Mouse (Mus musculus): ENCODE measurements around the gene Rab5a. TPM values are rescaled to one million over a fixed set of nuclear protein-coding genes. Genes with fewer than 3 reads are reported as not detected.

The Rab5a gene
- total and polyA plus RNA-seq, 3 experiments = 10.9 to 55.5 (median 48.5) TPM

GRCm38 (mm10) chr17:53488291-53489006 is 9.4 kb downstream of the Rab5a start:
- 79% methylated on average over 4 of the region's 4 CpGs for WGBS
- no peak overlapping the region for H3K27ac ChIP-seq
- no peak overlapping the region for H3K4me3 ChIP-seq
- no peaks in the 10 kb centered on the region for H3K27me3 ChIP-seq (ENCODE audit: control insufficient read depth, insufficient read depth, low read length)
- intact Hi-C loops (cut with DNase I) = no loop called here
- peaks cover 30% of the 10 kb centered on the region for H3K36me3 ChIP-seq (ENCODE audit: control insufficient read depth, insufficient read depth, low read length)
- H3K4me1 ChIP-seq (ENCODE audit: control insufficient read depth, insufficient read depth, low read length) = peaks cover 2% of the 10 kb centered on the region
- TF ChIP-seq EP300 (IDR thresholded peaks at IDR 0.05; ENCODE audit: insufficient read depth, low read depth, low read length) (no peak), CTCF (IDR thresholded peaks at IDR 0.05) (no peak), POLR2A (IDR thresholded peaks at IDR 0.05; ENCODE audit: insufficient read depth, low read depth, low read length) (no peak)
- no peak for DNase-seq
- no peak overlapping the region for H3K9ac ChIP-seq (ENCODE audit: low read depth, low read length)
- peaks cover 3% of the 10 kb centered on the region; the same call in 1 of the 2 replicates for H3K79me2 ChIP-seq (replicated peaks; ENCODE audit: control insufficient read depth, insufficient read depth, low read length)

GRCm38 (mm10) chr17:53489007-53489378 is 10.0 kb downstream of the Rab5a start:
- intact Hi-C loops (cut with DNase I) = no loop called here
- H3K4me1 ChIP-seq (ENCODE audit: control insufficient read depth, insufficient read depth, low read length) = peaks cover 2% of the 10 kb centered on the region
- H3K27me3 ChIP-seq (ENCODE audit: control insufficient read depth, insufficient read depth, low read length) = no peaks in the 10 kb centered on the region
- TF ChIP-seq EP300 (IDR thresholded peaks at IDR 0.05; ENCODE audit: insufficient read depth, low read depth, low read length) (no peak), POLR2A (IDR thresholded peaks at IDR 0.05; ENCODE audit: insufficient read depth, low read depth, low read length) (no peak), CTCF (IDR thresholded peaks at IDR 0.05) (no peak)
- H3K27ac ChIP-seq = no peak overlapping the region
- H3K4me3 ChIP-seq = no peak overlapping the region
- H3K36me3 ChIP-seq (ENCODE audit: control insufficient read depth, insufficient read depth, low read length) = peaks cover 31% of the 10 kb centered on the region
- H3K79me2 ChIP-seq (replicated peaks; ENCODE audit: control insufficient read depth, insufficient read depth, low read length) = peaks cover 3% of the 10 kb centered on the region; the same call in 1 of the 2 replicates
- DNase-seq = no peak
- no peak overlapping the region for H3K9ac ChIP-seq (ENCODE audit: low read depth, low read length)
- WGBS = 95% methylated on average over 1 of the region's 1 CpGs

- WGBS = 100% methylated on average over 2 of the region's 2 CpGs
- no peak overlapping the region for H3K4me3 ChIP-seq
- H3K36me3 ChIP-seq (ENCODE audit: control insufficient read depth, insufficient read depth, low read length) = peaks cover 2% of the 10 kb centered on the region
- no peak overlapping the region for H3K9ac ChIP-seq (ENCODE audit: low read depth, low read length)
- no peak for DNase-seq
- H3K27me3 ChIP-seq (ENCODE audit: control insufficient read depth, insufficient read depth, low read length) = no peaks in the 10 kb centered on the region
- H3K27ac ChIP-seq = no peak overlapping the region
- no peaks in the 10 kb centered on the region for H3K79me2 ChIP-seq (replicated peaks; ENCODE audit: control insufficient read depth, insufficient read depth, low read length)
- intact Hi-C loops (cut with DNase I) = no loop called here
- no peak for TF ChIP-seq EP300 (IDR thresholded peaks at IDR 0.05; ENCODE audit: insufficient read depth, low read depth, low read length)
- peak; percentile 14; the same call in 1 of the 2 replicates for TF ChIP-seq CTCF (IDR thresholded peaks at IDR 0.05)
- no peaks in the 10 kb centered on the region for H3K4me1 ChIP-seq (ENCODE audit: control insufficient read depth, insufficient read depth, low read length)
Observed at GRCm38 (mm10) chr17:53502966-53503365, 23.9 kb downstream of the Rab5a start.

- no peaks in the 10 kb centered on the region; the same call in 1 of the 2 replicates for H3K36me3 ChIP-seq (ENCODE audit: control insufficient read depth, insufficient read depth, low read length)
- intact Hi-C loops (cut with DNase I) = loop anchor here (10.0 kb wide), 1 partner anchor 322 kb away; no protein-coding TSS in a partner anchor
- 60% methylated on average over 2 of the region's 2 CpGs for WGBS
- peak in 1 of 2 experiments; percentile 6 for DNase-seq
- H3K79me2 ChIP-seq (replicated peaks; ENCODE audit: control insufficient read depth, insufficient read depth, low read length) = no peaks in the 10 kb centered on the region
- H3K27ac ChIP-seq = no peak overlapping the region
- H3K4me1 ChIP-seq (ENCODE audit: control insufficient read depth, insufficient read depth, low read length) = no peaks in the 10 kb centered on the region
- H3K4me3 ChIP-seq = no peak overlapping the region
- no peak overlapping the region for H3K9ac ChIP-seq (ENCODE audit: low read depth, low read length)
- TF ChIP-seq EP300 (IDR thresholded peaks at IDR 0.05; ENCODE audit: insufficient read depth, low read depth, low read length) = no peak
- TF ChIP-seq CTCF (IDR thresholded peaks at IDR 0.05) = peak; percentile 75
- H3K27me3 ChIP-seq (ENCODE audit: control insufficient read depth, insufficient read depth, low read length) = no peaks in the 10 kb centered on the region
Observed at GRCm38 (mm10) chr17:53512311-53512951, 33.4 kb downstream of the Rab5a start.

- H3K79me2 ChIP-seq (replicated peaks; ENCODE audit: control insufficient read depth, insufficient read depth, low read length) = no peaks in the 10 kb centered on the region
- intact Hi-C loops (cut with DNase I) = loop anchor here (10.0 kb wide), 1 partner anchor 315 kb away; no protein-coding TSS in a partner anchor
- H3K9ac ChIP-seq (ENCODE audit: low read depth, low read length) = no peak overlapping the region
- H3K27me3 ChIP-seq (ENCODE audit: control insufficient read depth, insufficient read depth, low read length) = no peaks in the 10 kb centered on the region
- no peak overlapping the region for H3K27ac ChIP-seq
- H3K36me3 ChIP-seq (ENCODE audit: control insufficient read depth, insufficient read depth, low read length) = no peaks in the 10 kb centered on the region
- H3K4me1 ChIP-seq (ENCODE audit: control insufficient read depth, insufficient read depth, low read length) = no peaks in the 10 kb centered on the region
- H3K4me3 ChIP-seq = no peak overlapping the region
- TF ChIP-seq CTCF (IDR thresholded peaks at IDR 0.05) = peak; percentile 35
- no peak for TF ChIP-seq EP300 (IDR thresholded peaks at IDR 0.05; ENCODE audit: insufficient read depth, low read depth, low read length)
- DNase-seq = no peak
Observed at GRCm38 (mm10) chr17:53519364-53519763, 40.3 kb downstream of the Rab5a start.

- no peaks in the 10 kb centered on the region for H3K27me3 ChIP-seq (ENCODE audit: control insufficient read depth, insufficient read depth, low read length)
- H3K36me3 ChIP-seq (ENCODE audit: control insufficient read depth, insufficient read depth, low read length) = no peaks in the 10 kb centered on the region
- no peak for DNase-seq
- intact Hi-C loops (cut with DNase I) = no loop called here
- no peaks in the 10 kb centered on the region for H3K4me1 ChIP-seq (ENCODE audit: control insufficient read depth, insufficient read depth, low read length)
- H3K27ac ChIP-seq = no peak overlapping the region
- TF ChIP-seq EP300 (IDR thresholded peaks at IDR 0.05; ENCODE audit: insufficient read depth, low read depth, low read length) = no peak
- no peak for TF ChIP-seq CTCF (IDR thresholded peaks at IDR 0.05)
- no peak for TF ChIP-seq POLR2A (IDR thresholded peaks at IDR 0.05; ENCODE audit: insufficient read depth, low read depth, low read length)
- H3K79me2 ChIP-seq (replicated peaks; ENCODE audit: control insufficient read depth, insufficient read depth, low read length) = no peaks in the 10 kb centered on the region
- no peak overlapping the region for H3K4me3 ChIP-seq
- H3K9ac ChIP-seq (ENCODE audit: low read depth, low read length) = no peak overlapping the region
Observed at GRCm38 (mm10) chr17:53520509-53520908, 41.5 kb downstream of the Rab5a start.

All from heart, adult 2 months (tissue).